Mouse (Mus musculus) fibroblast of lung, adult 2 months (primary cell): ENCODE results near the gene Ptprk.

Source experiments
- DNase-seq: peaks from one replicate; pipeline ENCODE4 v3.0.0-alpha.2; 2011; ENCODE audit warnings: low read depth

Gene Ptprk

GRCm38 (mm10) chr10:28422622-28423021 lies 348.0 kb downstream of the Ptprk start:
- DNase-seq, result no peak

- DNase-seq, result no peak
These were observed 350.8 kb downstream of the Ptprk start for GRCm38 (mm10) chr10:28425371-28425770.

- DNase-seq, result no peak
These were observed 361.5 kb downstream of the Ptprk start for GRCm38 (mm10) chr10:28436084-28436483.

GRCm38 (mm10) chr10:28449853-28450252 lies 375.2 kb downstream of the Ptprk start:
- DNase-seq, result no peak

- DNase-seq, result no peak
These were observed 376.0 kb downstream of the Ptprk start for GRCm38 (mm10) chr10:28450642-28451041.

- DNase-seq, result no peak
These were observed 383.4 kb downstream of the Ptprk start for GRCm38 (mm10) chr10:28458027-28458426.

GRCm38 (mm10) chr10:28459963-28460362 lies 385.3 kb downstream of the Ptprk start:
- no peak for DNase-seq

- DNase-seq, result no peak
These were observed 389.1 kb downstream of the Ptprk start for GRCm38 (mm10) chr10:28463706-28464105.

GRCm38 (mm10) chr10:28464766-28465548 lies 390.3 kb downstream of the Ptprk start:
- no peak for DNase-seq

GRCm38 (mm10) chr10:28485574-28485973 lies 411.0 kb downstream of the Ptprk start:
- peak; percentile 23 for DNase-seq

- no peak for DNase-seq
These were observed 416.4 kb downstream of the Ptprk start for GRCm38 (mm10) chr10:28491006-28491405.

GRCm38 (mm10) chr10:28492206-28492605 lies 417.6 kb downstream of the Ptprk start:
- no peak for DNase-seq

GRCm38 (mm10) chr10:28492870-28493269 lies 418.2 kb downstream of the Ptprk start:
- DNase-seq, result no peak

GRCm38 (mm10) chr10:28493271-28493861 lies 418.7 kb downstream of the Ptprk start:
- DNase-seq, result peak; percentile 16

- DNase-seq, result no peak
These were observed 423.2 kb downstream of the Ptprk start for GRCm38 (mm10) chr10:28497791-28498190.

GRCm38 (mm10) chr10:28498504-28498903 lies 423.9 kb downstream of the Ptprk start:
- no peak for DNase-seq

- no peak for DNase-seq
These were observed 439.0 kb downstream of the Ptprk start for GRCm38 (mm10) chr10:28513601-28514000.

GRCm38 (mm10) chr10:28516147-28516546 lies 441.5 kb downstream of the Ptprk start:
- no peak for DNase-seq

GRCm38 (mm10) chr10:28518297-28518696 lies 443.7 kb downstream of the Ptprk start:
- no peak for DNase-seq

GRCm38 (mm10) chr10:28519861-28520260 lies 445.2 kb downstream of the Ptprk start:
- no peak for DNase-seq

- no peak for DNase-seq
These were observed 449.5 kb downstream of the Ptprk start for GRCm38 (mm10) chr10:28523992-28524735.

- no peak for DNase-seq
These were observed 466.0 kb downstream of the Ptprk start for GRCm38 (mm10) chr10:28540595-28540994.

- no peak for DNase-seq
These were observed 468.1 kb downstream of the Ptprk start for GRCm38 (mm10) chr10:28542754-28543153.
